Mouse (Mus musculus) myocyte (in vitro differentiated cells): Measurements from ENCODE around the gene Thap4.

Experiments
- E2F4 ChIP-seq: IDR thresholded peaks from one replicate; pipeline ENCODE4 v1.6.1; 2011; ENCODE audit warnings: mild to moderate bottlenecking, control low read depth, moderate library complexity; ENCODE audit not compliant: insufficient read depth
- MAX ChIP-seq: IDR thresholded peaks from one replicate; pipeline ENCODE4 v1.6.1; 2011; ENCODE audit warnings: low read depth, mild to moderate bottlenecking, control low read depth
- MYOD1 ChIP-seq, 3 experiments: IDR thresholded peaks; one replicate each; pipeline ENCODE4 v1.6.1; 2011; ENCODE audit warnings: control low read depth in 2 of 3, low read depth in 2 of 3, mild to moderate bottlenecking in 2 of 3, moderate library complexity in 1 of 3; ENCODE audit not compliant: insufficient read length in 2 of 3, control insufficient read depth in 1 of 3
- POLR2A ChIP-seq: IDR thresholded peaks from one replicate; pipeline ENCODE4 v1.6.1; 2011; ENCODE audit warnings: low read depth, mild to moderate bottlenecking, control low read depth, moderate library complexity; ENCODE audit not compliant: insufficient read length
- REST ChIP-seq: IDR thresholded peaks from one replicate; pipeline ENCODE4 v1.6.1; 2011; ENCODE audit warnings: mild to moderate bottlenecking, control low read depth, moderate library complexity; ENCODE audit not compliant: insufficient read depth, insufficient read length

GRCm38 (mm10) chr1:93802771-93803170, 48.1 kb upstream of the Thap4 start:
- TF ChIP-seq POLR2A (no peak), MAX (no peak), REST (no peak), E2F4 (no peak), MYOD1 (IDR thresholded peaks at IDR 0.05; ENCODE audit: control insufficient read depth in 1 of 3, insufficient read length in 2 of 3, low read depth in 2 of 3) (no peak)
